Mouse (Mus musculus): ENCODE data around the gene Sh3kbp1. TPM values are rescaled to one million over a fixed set of nuclear protein-coding genes. Genes with fewer than 3 reads are reported as not detected.

Sh3kbp1 gene
- polyA plus RNA-seq, 1 experiment from 2014 or later: 28.5 TPM

DNA sequence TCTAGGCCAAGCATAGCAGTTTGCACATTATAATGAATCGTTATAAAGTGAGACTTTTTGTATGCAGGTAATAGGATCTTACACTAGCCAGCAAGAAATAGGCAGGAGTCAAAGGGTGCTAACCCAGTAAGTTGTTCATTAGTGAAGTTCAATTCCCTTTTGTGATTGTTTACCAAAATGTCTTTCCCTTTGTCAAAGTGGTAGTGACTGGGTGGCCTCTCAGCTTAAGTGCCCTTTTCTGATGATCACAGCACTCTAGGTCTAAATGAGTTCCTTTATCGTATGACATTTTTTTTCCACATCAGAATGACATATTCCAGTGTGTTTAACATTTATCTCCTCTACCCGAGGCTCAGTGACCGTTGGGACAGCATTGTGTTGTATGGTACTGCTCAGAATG, 1.6 kb downstream of the Sh3kbp1 start:
- peaks cover 6% of the 10 kb centered on the region; the same call in 1 of the 2 replicates for H3K27me3 ChIP-seq (ENCODE audit: control insufficient read depth, insufficient read depth, low read length)
- H3K4me1 ChIP-seq (replicated peaks; ENCODE audit: control insufficient read depth, insufficient read depth, low read length): no peaks in the 10 kb centered on the region
- H3K9ac ChIP-seq (ENCODE audit: low read length): no peak overlapping the region
- 53% methylated on average over 4 of the region's 4 CpGs for WGBS
- H3K27ac ChIP-seq (ENCODE audit: low read depth, low read length): no peak overlapping the region
- no peak for ATAC-seq (replicated peaks; ENCODE audit: low FRiP score)
- no peak for DNase-seq (ENCODE audit: low spot score)
- no peak overlapping the region for H3K4me3 ChIP-seq (ENCODE audit: low read depth, low read length)
- H3K9me3 ChIP-seq (ENCODE audit: control insufficient read depth, low read length): no peaks in the 10 kb centered on the region
- peak overlapping the region; percentile 68 for H3K4me2 ChIP-seq (ENCODE audit: low read depth, low read length, severe bottlenecking)
- H3K36me3 ChIP-seq (ENCODE audit: control insufficient read depth, insufficient read depth, low read length): no peaks in the 10 kb centered on the region

DNA sequence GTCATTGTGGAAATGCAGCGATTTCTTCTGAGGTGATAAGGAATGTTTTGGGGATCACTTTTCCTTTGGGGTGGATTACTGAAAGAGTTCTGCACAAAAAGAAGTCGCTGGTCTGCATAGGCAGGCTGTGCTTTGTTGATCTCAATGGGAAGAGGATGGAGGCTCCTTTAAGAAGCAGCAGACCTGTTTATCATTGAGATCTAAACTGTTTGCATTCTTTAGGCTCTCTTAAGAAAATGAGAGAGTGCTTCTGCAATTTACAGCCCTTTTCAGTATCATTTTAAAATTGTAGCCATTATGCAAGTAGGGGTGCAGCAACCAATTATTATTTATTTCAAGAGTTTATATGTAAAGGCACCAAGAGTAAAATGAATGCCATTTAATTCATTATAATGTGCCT, 2.1 kb downstream of the Sh3kbp1 start:
- no peak overlapping the region for H3K4me2 ChIP-seq (ENCODE audit: low read depth, low read length, severe bottlenecking)
- H3K9me3 ChIP-seq (ENCODE audit: control insufficient read depth, low read length): no peaks in the 10 kb centered on the region
- H3K27me3 ChIP-seq (ENCODE audit: control insufficient read depth, insufficient read depth, low read length): peaks cover 6% of the 10 kb centered on the region; the same call in 1 of the 2 replicates
- no peak overlapping the region for H3K27ac ChIP-seq (ENCODE audit: low read depth, low read length)
- H3K9ac ChIP-seq (ENCODE audit: low read length): no peak overlapping the region
- no peak for DNase-seq (ENCODE audit: low spot score)
- 37% methylated on average over 2 of the region's 2 CpGs for WGBS
- no peaks in the 10 kb centered on the region for H3K36me3 ChIP-seq (ENCODE audit: control insufficient read depth, insufficient read depth, low read length)
- no peaks in the 10 kb centered on the region for H3K4me1 ChIP-seq (replicated peaks; ENCODE audit: control insufficient read depth, insufficient read depth, low read length)
- no peak for ATAC-seq (replicated peaks; ENCODE audit: low FRiP score)
- H3K4me3 ChIP-seq (ENCODE audit: low read depth, low read length): no peak overlapping the region

DNA sequence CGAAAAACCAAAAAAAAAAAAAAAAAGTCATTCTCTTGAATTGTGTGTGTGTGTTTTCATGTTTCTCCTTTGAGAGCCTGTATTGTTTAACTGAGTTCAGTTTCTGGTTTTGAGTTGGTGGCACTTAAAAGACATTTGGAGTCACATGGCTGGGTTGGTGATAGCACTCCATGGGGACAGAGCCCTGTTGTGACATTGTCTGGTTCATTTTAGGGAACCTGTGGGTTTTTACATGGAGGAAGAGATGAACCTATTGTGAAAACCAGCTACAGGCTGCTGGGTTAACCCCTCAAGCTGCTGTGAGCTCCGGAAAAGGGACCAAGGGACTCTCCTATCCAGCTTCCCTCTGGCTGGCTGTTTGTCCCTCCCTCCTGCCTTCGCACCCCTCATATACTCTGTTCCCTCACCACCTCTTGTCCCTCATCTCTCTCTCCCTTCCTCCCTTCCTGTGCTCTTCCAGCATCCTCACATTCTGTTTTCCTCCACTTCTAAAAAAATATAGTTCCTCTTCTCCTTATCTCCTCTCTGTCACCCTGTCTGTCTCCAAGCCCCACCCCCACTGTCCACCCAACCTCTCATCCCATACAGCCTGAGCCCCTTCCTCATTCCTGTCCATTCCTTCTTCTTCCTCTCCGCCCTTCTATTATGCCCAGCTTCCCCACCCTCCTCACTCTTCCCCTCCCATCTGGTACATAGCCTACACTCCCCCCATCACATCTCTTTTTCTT, 11.6 kb downstream of the Sh3kbp1 start:
- H3K36me3 ChIP-seq (ENCODE audit: control insufficient read depth, insufficient read depth, low read length): no peaks in the 10 kb centered on the region
- 80% methylated on average over 4 of the region's 4 CpGs for WGBS
- H3K4me3 ChIP-seq (ENCODE audit: low read depth, low read length): no peak overlapping the region
- no peak for ATAC-seq (replicated peaks; ENCODE audit: low FRiP score)
- H3K27ac ChIP-seq (ENCODE audit: low read depth, low read length): no peak overlapping the region
- DNase-seq (ENCODE audit: low spot score): no peak
- H3K4me2 ChIP-seq (ENCODE audit: low read depth, low read length, severe bottlenecking): no peak overlapping the region
- no peaks in the 10 kb centered on the region for H3K27me3 ChIP-seq (ENCODE audit: control insufficient read depth, insufficient read depth, low read length)
- H3K9me3 ChIP-seq (ENCODE audit: control insufficient read depth, low read length): no peaks in the 10 kb centered on the region
- H3K4me1 ChIP-seq (replicated peaks; ENCODE audit: control insufficient read depth, insufficient read depth, low read length): no peaks in the 10 kb centered on the region
- no peak overlapping the region for H3K9ac ChIP-seq (ENCODE audit: low read length)

DNA sequence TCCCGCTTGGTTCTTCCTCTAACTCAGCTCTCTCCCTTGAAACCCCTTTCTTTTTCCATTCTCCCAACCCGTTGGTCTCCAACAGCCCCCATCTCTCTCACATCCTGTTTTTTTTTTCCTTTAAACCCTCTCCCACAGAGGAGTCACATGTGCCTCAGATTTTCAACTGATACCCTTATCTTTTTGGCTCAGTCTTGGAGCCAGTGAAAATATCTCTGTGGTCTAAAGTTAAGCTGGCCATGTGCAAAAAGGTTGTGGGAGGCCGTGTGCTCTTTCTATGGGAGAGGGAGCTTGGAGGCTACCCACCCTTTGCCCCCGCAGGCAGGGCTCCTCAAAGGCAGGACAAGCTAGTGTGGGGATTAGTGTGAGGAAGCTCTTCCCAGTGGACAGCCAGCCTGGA, 12.9 kb downstream of the Sh3kbp1 start:
- Histone ChIP-seq H3K9me3 (ENCODE audit: control insufficient read depth, low read length) (no peaks in the 10 kb centered on the region), H3K36me3 (ENCODE audit: control insufficient read depth, insufficient read depth, low read length) (no peaks in the 10 kb centered on the region), H3K27me3 (ENCODE audit: control insufficient read depth, insufficient read depth, low read length) (no peaks in the 10 kb centered on the region), H3K4me1 (replicated peaks; ENCODE audit: control insufficient read depth, insufficient read depth, low read length) (no peaks in the 10 kb centered on the region), H3K4me2 (ENCODE audit: low read depth, low read length, severe bottlenecking) (no peak overlapping the region), H3K4me3 (ENCODE audit: low read depth, low read length) (no peak overlapping the region), H3K9ac (ENCODE audit: low read length) (no peak overlapping the region), H3K27ac (ENCODE audit: low read depth, low read length) (no peak overlapping the region)
- no peak for ATAC-seq (replicated peaks; ENCODE audit: low FRiP score)
- WGBS: 76% methylated on average over 4 of the region's 4 CpGs
- DNase-seq (ENCODE audit: low spot score): no peak

DNA sequence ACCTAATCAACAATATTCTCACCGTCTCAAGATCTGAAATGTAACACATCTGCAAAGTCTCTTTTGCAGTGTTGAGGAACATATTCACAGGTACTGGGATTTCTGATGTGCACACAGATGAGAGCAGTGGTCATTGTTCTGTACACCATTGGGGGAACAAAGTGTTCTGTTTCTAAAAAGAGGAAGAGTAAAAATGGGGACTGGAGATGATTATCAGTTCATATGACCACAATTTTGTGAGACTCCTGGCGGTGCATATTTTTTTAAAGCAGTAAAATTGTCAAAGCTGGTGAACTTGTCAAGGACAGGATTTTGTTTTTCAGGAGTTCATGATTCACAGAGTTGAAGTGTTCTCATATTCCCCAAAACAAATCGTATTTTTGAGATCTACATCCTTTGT, 18.2 kb downstream of the Sh3kbp1 start:
- no peak overlapping the region for H3K4me2 ChIP-seq (ENCODE audit: low read depth, low read length, severe bottlenecking)
- H3K4me1 ChIP-seq (replicated peaks; ENCODE audit: control insufficient read depth, insufficient read depth, low read length): no peaks in the 10 kb centered on the region
- ATAC-seq (replicated peaks; ENCODE audit: low FRiP score): no peak
- H3K9me3 ChIP-seq (ENCODE audit: control insufficient read depth, low read length): no peaks in the 10 kb centered on the region
- 89% methylated on average over 3 of the region's 3 CpGs for WGBS
- no peaks in the 10 kb centered on the region; the same call in 1 of the 2 replicates for H3K27me3 ChIP-seq (ENCODE audit: control insufficient read depth, insufficient read depth, low read length)
- no peak overlapping the region for H3K9ac ChIP-seq (ENCODE audit: low read length)
- no peak overlapping the region for H3K4me3 ChIP-seq (ENCODE audit: low read depth, low read length)
- DNase-seq (ENCODE audit: low spot score): no peak
- no peaks in the 10 kb centered on the region for H3K36me3 ChIP-seq (ENCODE audit: control insufficient read depth, insufficient read depth, low read length)
- no peak overlapping the region for H3K27ac ChIP-seq (ENCODE audit: low read depth, low read length)

DNA sequence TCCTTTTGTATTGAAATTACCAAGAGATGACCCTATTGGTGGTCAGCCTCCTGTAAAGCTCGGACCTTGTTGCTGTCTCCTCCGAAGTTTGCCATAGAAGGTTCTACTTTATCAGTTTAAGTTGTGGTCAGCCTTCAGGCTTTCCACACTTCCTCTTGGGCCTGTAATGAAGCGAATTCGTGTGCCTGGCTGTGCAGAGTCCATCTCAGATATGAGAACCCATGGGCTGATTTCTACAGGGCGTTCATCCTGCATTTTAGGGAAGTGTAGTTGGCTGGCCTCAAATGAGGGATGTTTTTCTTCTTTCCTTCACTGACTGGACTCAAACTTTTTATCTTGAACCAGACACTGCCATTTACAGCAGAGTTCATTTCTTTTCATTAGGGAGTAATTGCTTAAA, 20.5 kb downstream of the Sh3kbp1 start:
- WGBS: 90% methylated on average over 5 of the region's 5 CpGs
- Histone ChIP-seq H3K4me3 (ENCODE audit: low read depth, low read length) (no peak overlapping the region), H3K27ac (ENCODE audit: low read depth, low read length) (no peak overlapping the region), H3K36me3 (ENCODE audit: control insufficient read depth, insufficient read depth, low read length) (no peaks in the 10 kb centered on the region), H3K27me3 (ENCODE audit: control insufficient read depth, insufficient read depth, low read length) (no peaks in the 10 kb centered on the region; the same call in none of the 2 replicates), H3K9ac (ENCODE audit: low read length) (no peak overlapping the region), H3K4me1 (replicated peaks; ENCODE audit: control insufficient read depth, insufficient read depth, low read length) (no peaks in the 10 kb centered on the region), H3K9me3 (ENCODE audit: control insufficient read depth, low read length) (no peaks in the 10 kb centered on the region), H3K4me2 (ENCODE audit: low read depth, low read length, severe bottlenecking) (no peak overlapping the region)
- ATAC-seq (replicated peaks; ENCODE audit: low FRiP score) (no peak), DNase-seq (ENCODE audit: low spot score) (no peak)

DNA sequence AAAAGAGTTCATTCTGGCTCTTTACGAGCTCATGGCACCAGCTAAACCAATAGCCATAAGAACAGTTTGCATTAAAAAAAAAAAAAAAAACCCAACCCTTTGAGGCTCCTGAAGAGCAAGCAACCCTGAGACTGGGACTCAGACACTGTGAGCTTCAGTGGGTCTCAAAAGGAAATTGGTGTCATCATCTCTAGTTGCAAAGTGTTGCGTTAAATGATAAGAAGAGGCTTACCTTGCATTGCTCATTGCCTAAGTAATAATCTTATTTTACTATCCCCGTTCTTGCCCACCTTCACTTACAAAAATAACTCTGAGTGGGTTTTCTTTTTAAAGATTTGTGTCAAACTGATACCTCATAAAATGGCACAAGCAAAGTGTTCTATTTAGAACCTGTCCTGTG, 21.5 kb downstream of the Sh3kbp1 start:
- Histone ChIP-seq H3K9me3 (ENCODE audit: control insufficient read depth, low read length) (no peaks in the 10 kb centered on the region), H3K4me2 (ENCODE audit: low read depth, low read length, severe bottlenecking) (no peak overlapping the region), H3K27me3 (ENCODE audit: control insufficient read depth, insufficient read depth, low read length) (no peaks in the 10 kb centered on the region; the same call in none of the 2 replicates), H3K4me3 (ENCODE audit: low read depth, low read length) (no peak overlapping the region), H3K4me1 (replicated peaks; ENCODE audit: control insufficient read depth, insufficient read depth, low read length) (no peaks in the 10 kb centered on the region), H3K36me3 (ENCODE audit: control insufficient read depth, insufficient read depth, low read length) (no peaks in the 10 kb centered on the region), H3K9ac (ENCODE audit: low read length) (no peak overlapping the region), H3K27ac (ENCODE audit: low read depth, low read length) (no peak overlapping the region)
- ATAC-seq (replicated peaks; ENCODE audit: low FRiP score): no peak
- DNase-seq (ENCODE audit: low spot score): no peak
- WGBS: 90% methylated on average over 3 of the region's 3 CpGs

DNA sequence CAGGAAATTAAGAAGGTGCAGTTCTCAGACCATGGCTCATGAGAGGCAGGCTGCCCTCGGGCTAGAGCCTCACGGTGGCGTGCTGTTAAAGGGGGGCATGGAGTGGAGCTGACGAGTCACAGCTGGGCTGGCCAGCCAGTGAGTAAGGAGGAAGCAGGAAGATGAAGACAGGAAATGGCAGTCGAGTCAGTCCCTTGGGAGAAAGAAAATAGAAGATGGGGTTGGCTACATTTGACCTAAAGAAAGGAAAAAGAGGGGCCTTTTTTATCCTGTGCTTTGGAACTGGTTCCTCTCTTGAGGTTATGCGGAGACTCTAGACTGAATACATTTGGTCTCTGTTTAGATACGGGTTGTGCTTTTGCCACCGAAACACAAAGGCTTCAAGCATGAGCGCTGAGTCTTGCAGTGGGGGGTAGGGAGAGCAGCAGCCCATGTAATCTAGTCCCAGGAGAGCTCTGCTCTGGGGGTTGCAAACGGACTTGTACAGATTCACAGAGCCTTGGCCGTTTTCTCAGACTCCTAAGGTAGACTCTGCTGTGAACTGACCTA, 23.1 kb downstream of the Sh3kbp1 start:
- no peak for DNase-seq (ENCODE audit: low spot score)
- Histone ChIP-seq H3K36me3 (ENCODE audit: control insufficient read depth, insufficient read depth, low read length) (no peaks in the 10 kb centered on the region), H3K9ac (ENCODE audit: low read length) (no peak overlapping the region), H3K4me1 (replicated peaks; ENCODE audit: control insufficient read depth, insufficient read depth, low read length) (no peaks in the 10 kb centered on the region), H3K27me3 (ENCODE audit: control insufficient read depth, insufficient read depth, low read length) (no peaks in the 10 kb centered on the region; the same call in none of the 2 replicates), H3K4me3 (ENCODE audit: low read depth, low read length) (no peak overlapping the region), H3K4me2 (ENCODE audit: low read depth, low read length, severe bottlenecking) (no peak overlapping the region), H3K9me3 (ENCODE audit: control insufficient read depth, low read length) (no peaks in the 10 kb centered on the region), H3K27ac (ENCODE audit: low read depth, low read length) (no peak overlapping the region)
- WGBS: 57% methylated on average over 11 of the region's 11 CpGs
- no peak for ATAC-seq (replicated peaks; ENCODE audit: low FRiP score)

DNA sequence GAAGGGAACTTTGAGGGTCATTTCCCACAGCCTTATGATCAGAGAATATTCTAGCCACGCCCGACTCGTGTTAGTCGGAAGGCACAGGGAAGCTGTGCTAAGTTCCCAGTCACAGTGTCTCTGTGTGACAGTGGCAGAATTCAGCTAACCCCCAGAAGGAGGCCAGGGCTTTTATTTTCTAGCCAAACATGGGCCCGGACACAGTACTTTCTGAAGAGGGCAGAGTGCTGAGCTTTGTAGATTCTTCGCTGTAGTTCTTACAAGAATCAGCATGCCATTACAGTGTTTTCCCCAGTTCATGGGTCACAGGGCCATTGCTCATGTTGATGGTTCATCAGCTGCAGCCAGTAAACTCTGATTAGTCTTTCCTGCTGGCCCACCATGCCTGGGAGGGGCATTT, 23.7 kb downstream of the Sh3kbp1 start:
- Histone ChIP-seq H3K4me3 (ENCODE audit: low read depth, low read length) (no peak overlapping the region), H3K27ac (ENCODE audit: low read depth, low read length) (no peak overlapping the region), H3K4me2 (ENCODE audit: low read depth, low read length, severe bottlenecking) (no peak overlapping the region), H3K36me3 (ENCODE audit: control insufficient read depth, insufficient read depth, low read length) (no peaks in the 10 kb centered on the region), H3K4me1 (replicated peaks; ENCODE audit: control insufficient read depth, insufficient read depth, low read length) (no peaks in the 10 kb centered on the region), H3K27me3 (ENCODE audit: control insufficient read depth, insufficient read depth, low read length) (no peaks in the 10 kb centered on the region; the same call in none of the 2 replicates), H3K9ac (ENCODE audit: low read length) (no peak overlapping the region), H3K9me3 (ENCODE audit: control insufficient read depth, low read length) (no peaks in the 10 kb centered on the region)
- DNase-seq (ENCODE audit: low spot score) (no peak), ATAC-seq (replicated peaks; ENCODE audit: low FRiP score) (no peak)
- 89% methylated on average over 6 of the region's 6 CpGs for WGBS

Data from forebrain, embryonic 11.5 days (tissue).